Mouse (Mus musculus) CH12.LX (cell line): ENCODE data around the gene Spire2.

Source experiments
- CTCF ChIP-seq, 2 experiments: IDR thresholded peaks in 1 of 2; conservative IDR thresholded peaks in 1 of 2; 2 replicates each; pipeline ENCODE4 v1.5.1; 2011 to 2012; ENCODE audit warnings: low read depth in 2 of 2, low read length in 2 of 2, improper control_type of control experiment in 1 of 2, inconsistent platforms in 1 of 2, mild to moderate bottlenecking in 1 of 2, moderate library complexity in 1 of 2
- EP300 ChIP-seq: IDR thresholded peaks from 2 replicates; pipeline ENCODE4 v1.6.1; 2011; ENCODE audit warnings: low read length, improper control_type of control experiment
- ZNF384 ChIP-seq: IDR thresholded peaks from 2 replicates; pipeline ENCODE4 v1.6.1; 2012; ENCODE audit warnings: low read depth, low read length, improper control_type of control experiment, inconsistent platforms

DNA sequence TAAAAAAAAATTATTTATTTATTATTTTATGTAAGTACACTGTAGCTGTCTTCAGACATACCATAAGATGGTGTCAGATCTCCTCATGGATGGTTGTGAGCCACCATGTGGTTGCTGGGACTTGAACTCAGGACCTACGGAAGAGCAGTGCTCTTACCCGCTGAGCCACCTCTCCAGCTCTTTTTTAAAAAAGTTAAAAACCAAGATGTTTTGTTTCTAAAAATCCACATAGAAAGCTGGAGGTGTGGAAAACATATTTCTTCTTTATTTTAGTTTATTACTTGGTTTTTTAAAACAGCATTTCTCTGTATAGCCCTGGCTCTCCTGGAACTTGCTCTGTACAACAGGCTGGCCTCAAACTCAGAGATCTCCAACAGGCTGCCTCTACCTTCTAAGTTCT, 4.0 kb upstream of the Spire2 start:
- TF ChIP-seq ZNF384 (no peak), EP300 (no peak), CTCF (conservative IDR thresholded peaks at IDR 0.05 in 1 of 2, IDR thresholded peaks at IDR 0.05 in 1 of 2; ENCODE audit: low read depth in 2 of 2, low read length in 2 of 2) (no peak)
